Mouse (Mus musculus) heart, embryonic 15.5 days (tissue): ENCODE results near the gene Slc25a39. TPM values are rescaled to one million over a fixed set of nuclear protein-coding genes. Genes with fewer than 3 reads are reported as not detected.

Source experiments
- ATAC-seq: fragments of 200-750 bp; cut with Nextera tagmentation; replicated peaks from 2 replicates; pipeline ENCODE4 v1.8.0; 2017; ENCODE audit warnings: low read depth, moderate TSS enrichment; ENCODE audit not compliant: insufficient number of reproducible peaks, insufficient read depth, low FRiP score
- H3K27ac ChIP-seq: fragments of 300-500 bp; sonication (generic); 2 replicates; pipeline ENCODE4 v1.5.1; 2015; ENCODE audit warnings: mild to moderate bottlenecking, inconsistent platforms
- H3K27me3 ChIP-seq: fragments of 300-500 bp; sonication (generic); 2 replicates; pipeline ENCODE4 v1.6.1; 2015; ENCODE audit warnings: inconsistent platforms
- H3K36me3 ChIP-seq: fragments of 300-500 bp; sonication (generic); 2 replicates; pipeline ENCODE4 v1.6.1; 2015; ENCODE audit warnings: mild to moderate bottlenecking, inconsistent platforms
- H3K4me1 ChIP-seq: fragments of 300-500 bp; sonication (generic); replicated peaks from 2 replicates; pipeline ENCODE4 v1.6.1; 2015; ENCODE audit warnings: inconsistent platforms
- H3K4me2 ChIP-seq: fragments of 300-500 bp; sonication (generic); 2 replicates; pipeline ENCODE4 v1.6.1; 2015; ENCODE audit warnings: inconsistent platforms, mild to moderate bottlenecking, moderate library complexity
- H3K4me3 ChIP-seq: fragments of 300-500 bp; sonication (generic); 2 replicates; pipeline ENCODE4 v1.5.1; 2015; ENCODE audit warnings: mild to moderate bottlenecking, inconsistent platforms
- H3K9ac ChIP-seq: fragments of 300-500 bp; sonication (generic); 2 replicates; pipeline ENCODE4 v1.6.1; 2015; ENCODE audit warnings: mild to moderate bottlenecking, inconsistent platforms
- H3K9me3 ChIP-seq: fragments of 300-500 bp; sonication (generic); replicated peaks from 2 replicates; pipeline ENCODE4 v1.6.1; 2016; ENCODE audit warnings: inconsistent platforms
- WGBS: fragments of 180-500 bp; shearing (Covaris S2); methylation state at CpG from one replicate; pipeline ENCODE4 v1.1.7; 2015; ENCODE audit warnings: mixed read lengths; 5-methylcytosine and 5-hydroxymethylcytosine counted together
- polyA plus RNA-seq: library from polyadenylated mRNA; unstranded; fragments of >200 nt; fragmentation: Nextera tagmentation; extraction: Ambion mirVana; gene quantifications from 2 replicates; pipeline ENCODE4 v1.2.1, GENCODE M21; 2015

Slc25a39 gene
- polyA plus RNA-seq, 1 experiment from 2014 or later, result 293 TPM

DNA sequence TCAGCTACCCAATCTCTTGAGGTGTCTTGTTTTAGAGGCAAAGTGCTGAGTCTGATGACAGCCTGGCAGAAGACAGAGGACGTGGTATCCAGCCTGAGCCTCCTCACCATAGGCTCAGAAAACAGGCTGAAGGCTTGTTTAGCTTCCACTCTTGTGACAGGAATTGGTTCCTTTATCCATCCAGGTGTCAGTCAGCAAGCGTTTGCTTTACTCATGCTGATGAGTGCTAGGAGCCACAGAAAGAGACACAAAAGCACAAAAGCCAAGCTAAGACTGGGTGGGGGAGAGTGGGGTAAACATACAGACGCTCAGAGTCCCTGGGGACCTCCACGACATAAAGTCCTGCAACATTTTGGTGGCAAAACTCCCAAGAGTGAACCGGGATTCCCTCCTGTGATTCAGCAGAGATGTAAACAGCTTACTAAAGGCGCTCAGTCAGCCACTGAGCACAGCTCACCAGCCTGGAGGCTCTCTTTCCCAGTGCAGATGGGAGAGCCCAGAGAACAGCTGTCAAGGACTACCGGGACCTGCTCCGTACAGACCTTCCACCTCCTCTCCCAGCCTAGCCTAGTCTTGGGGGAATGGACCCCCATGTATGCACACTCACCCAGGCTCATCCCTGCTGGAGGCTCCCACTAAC is 31.4 kb downstream of the Slc25a39 start:
- peaks cover 15% of the 10 kb centered on the region; the same call in 1 of the 2 replicates for H3K27me3 ChIP-seq
- peaks cover 17% of the 10 kb centered on the region for H3K4me1 ChIP-seq
- no peaks in the 10 kb centered on the region for H3K36me3 ChIP-seq
- WGBS, result 18% methylated on average over 8 of the region's 8 CpGs
- ATAC-seq, result no peak
- no peak overlapping the region for H3K9ac ChIP-seq
- H3K4me3 ChIP-seq, result peak overlapping the region; percentile 32
- no peak overlapping the region for H3K27ac ChIP-seq
- peak overlapping the region; percentile 63 for H3K4me2 ChIP-seq
- H3K9me3 ChIP-seq, result no peaks in the 10 kb centered on the region

DNA sequence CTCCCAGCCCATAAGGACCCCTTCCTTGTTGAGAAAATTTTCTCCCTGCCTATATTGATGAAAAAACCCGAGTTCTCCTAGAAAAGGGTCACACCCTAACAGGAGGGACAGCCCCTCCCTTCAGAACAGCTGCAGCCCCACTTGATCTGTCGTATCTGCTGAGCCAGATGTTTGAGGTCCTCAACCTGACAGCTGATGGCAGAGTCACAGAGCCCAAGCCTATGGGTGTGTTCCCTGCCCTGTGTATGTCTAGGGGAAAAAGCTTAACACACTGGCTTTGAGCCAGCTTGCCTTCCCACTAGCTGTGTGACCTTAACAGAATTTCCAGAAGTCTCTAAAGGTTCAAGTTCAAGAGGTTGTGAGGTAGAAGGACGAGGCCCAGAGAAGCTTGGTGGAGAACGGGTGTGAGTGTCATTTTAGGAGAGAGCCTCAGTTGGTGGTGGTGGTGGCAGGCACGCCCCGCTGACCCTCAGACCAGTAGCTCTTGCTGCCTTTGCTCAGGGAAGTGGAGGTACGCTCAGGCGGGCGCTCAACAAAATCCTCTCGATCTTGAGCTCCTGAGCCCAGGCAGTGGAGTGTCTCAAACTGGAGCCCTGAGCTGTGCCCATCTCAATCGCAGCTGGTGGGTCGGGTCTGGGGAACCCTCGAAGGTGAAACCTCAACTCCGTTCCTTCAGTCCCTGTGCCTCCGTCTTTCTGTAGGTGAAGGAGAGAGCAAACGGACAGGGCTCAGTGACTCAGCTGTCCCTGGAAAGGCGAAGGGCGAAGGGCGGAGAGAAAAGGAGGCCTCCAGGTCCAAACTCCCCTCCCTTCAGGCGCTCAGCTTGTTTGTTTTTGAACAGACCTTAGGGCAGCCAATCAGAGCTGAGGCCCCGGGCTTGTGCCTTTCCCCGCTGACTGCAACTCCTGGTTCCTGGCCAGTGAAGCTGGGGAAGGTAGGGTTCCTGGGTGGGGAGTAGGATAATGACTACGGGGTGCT is 32.3 kb downstream of the Slc25a39 start:
- Histone ChIP-seq H3K4me1 (peaks cover 17% of the 10 kb centered on the region), H3K4me3 (peak overlapping the region; percentile 32), H3K27ac (0 out of 2 replicates have a peak overlapping the region, but pooled peaks have one; percentile 7), H3K27me3 (peaks cover 15% of the 10 kb centered on the region; the same call in 1 of the 2 replicates), H3K4me2 (peak overlapping the region; percentile 63), H3K9ac (peak overlapping the region; percentile 37), H3K9me3 (no peaks in the 10 kb centered on the region), H3K36me3 (no peaks in the 10 kb centered on the region)
- ATAC-seq, result peak; percentile 62
- WGBS, result 4% methylated on average over 23 of the region's 23 CpGs

DNA sequence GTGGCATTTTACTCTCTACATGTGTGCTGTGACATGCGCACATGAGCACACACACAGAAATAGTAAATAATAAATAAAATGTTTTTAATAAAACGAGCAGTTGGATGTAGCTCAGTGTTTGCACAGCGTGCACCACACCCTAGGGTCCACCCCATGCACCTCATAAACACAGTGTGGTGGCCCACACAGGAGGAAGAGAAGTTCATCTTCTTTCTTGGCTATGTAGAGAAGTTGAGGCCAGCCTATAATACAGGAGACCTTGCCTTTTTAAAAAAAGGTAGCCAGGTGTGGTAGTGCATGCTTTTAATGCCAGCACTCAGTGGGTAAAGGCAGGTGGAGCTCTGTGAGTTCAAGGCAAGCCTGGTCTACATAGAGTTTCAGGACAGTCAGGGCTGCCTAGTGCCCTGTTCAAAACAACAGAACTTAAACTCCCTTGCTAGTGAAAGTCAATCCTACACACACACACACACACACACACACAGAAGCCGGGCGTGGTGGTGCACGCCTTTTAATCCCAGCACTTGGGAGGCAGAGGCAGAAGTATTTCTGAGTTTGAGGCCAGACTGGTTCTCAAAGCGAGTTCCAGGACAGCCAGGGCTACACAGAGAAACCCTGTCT is 33.5 kb downstream of the Slc25a39 start:
- 81% methylated on average over 7 of the region's 7 CpGs for WGBS
- Histone ChIP-seq H3K4me3 (no peak overlapping the region), H3K9me3 (no peaks in the 10 kb centered on the region), H3K9ac (no peak overlapping the region), H3K4me2 (no peak overlapping the region), H3K4me1 (peaks cover 17% of the 10 kb centered on the region), H3K36me3 (no peaks in the 10 kb centered on the region), H3K27ac (no peak overlapping the region), H3K27me3 (peaks cover 15% of the 10 kb centered on the region; the same call in 1 of the 2 replicates)
- no peak for ATAC-seq

DNA sequence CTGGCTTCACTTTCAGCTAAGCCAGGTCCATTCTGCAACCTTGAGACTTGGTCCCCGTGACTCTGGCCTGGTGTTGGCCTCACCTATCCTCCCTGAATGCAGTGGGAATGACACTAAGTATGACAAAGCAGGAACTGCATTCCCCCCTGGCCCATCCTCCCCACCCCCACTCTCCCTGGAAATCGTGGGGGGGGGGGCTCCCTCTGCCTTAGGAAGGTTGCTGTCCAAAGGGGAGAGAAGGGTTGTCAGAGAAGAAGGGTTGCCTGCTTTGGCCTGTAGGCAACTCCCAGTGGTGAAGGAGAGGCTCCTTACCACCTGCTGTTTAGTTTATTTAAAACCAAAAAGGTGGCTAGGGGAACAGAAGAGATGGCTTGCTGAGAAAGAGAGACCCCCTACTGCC is 34.1 kb downstream of the Slc25a39 start:
- WGBS, result 27% methylated on average over 2 of the region's 2 CpGs

DNA sequence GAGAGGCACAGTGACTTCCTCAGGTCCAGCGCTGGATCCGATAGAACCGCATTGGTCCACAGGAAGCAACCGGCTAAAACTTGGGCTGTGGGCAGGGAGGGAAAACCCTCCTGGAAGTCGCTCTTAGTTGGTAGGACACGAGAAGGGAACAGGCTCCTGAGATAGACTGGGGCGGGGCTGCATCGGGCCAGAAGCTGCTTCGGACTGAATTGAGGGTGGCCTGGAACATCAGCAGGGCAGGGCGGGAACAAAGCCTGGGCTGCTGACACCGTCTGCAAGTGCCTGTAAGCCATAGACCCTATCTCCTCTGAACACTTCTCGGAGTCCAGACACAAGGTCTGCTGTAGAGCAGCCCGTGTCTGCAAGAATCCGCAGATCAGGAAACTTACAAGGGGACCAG is 34.8 kb downstream of the Slc25a39 start:
- WGBS, result 32% methylated on average over 14 of the region's 14 CpGs
- H3K4me2 ChIP-seq, result no peak overlapping the region
- no peak for ATAC-seq

More for the DNA sequence above, 34.1 kb downstream of the Slc25a39 start:
- Histone ChIP-seq H3K9ac (no peak overlapping the region), H3K27ac (no peak overlapping the region), H3K9me3 (no peaks in the 10 kb centered on the region), H3K4me3 (no peak overlapping the region), H3K27me3 (peaks cover 15% of the 10 kb centered on the region; the same call in 1 of the 2 replicates), H3K4me1 (peaks cover 17% of the 10 kb centered on the region), H3K36me3 (no peaks in the 10 kb centered on the region), H3K4me2 (no peak overlapping the region)
- no peak for ATAC-seq

DNA sequence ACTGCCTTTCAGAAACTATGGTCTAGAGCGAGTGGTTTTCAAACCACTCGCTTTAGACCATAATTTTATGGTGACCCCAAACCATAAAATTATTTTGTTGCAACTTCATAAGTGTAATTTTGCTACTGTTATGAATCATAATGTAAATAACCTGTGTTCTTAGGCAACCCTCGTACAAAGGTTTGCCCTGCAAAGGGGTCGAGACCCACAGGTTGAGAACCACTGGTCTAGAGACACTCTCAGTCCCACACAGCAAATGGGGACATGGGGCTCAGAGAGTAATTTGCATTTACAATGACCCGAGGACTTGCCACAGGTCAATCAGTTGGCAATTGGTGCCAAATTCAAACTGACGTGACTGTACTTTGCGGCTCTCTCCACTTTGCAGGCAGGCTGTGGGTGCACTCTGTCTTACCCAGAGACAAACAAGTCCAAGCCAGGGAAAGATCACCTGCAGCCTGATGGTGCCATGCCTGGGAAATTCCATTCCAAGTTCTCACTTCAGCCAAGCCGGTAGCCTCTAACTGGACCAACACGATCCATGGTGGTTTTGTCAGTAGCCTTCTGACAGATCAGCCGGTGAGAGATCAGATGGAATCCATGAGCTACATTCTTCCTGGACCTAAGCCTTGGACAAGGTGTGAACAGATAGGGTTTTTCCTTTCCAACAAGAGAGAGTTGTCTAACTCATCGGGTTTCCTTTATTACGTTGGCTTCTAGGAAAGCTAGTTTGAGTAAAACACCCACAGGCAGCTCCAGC is 35.6 kb downstream of the Slc25a39 start:
- H3K4me1 ChIP-seq, result peaks cover 17% of the 10 kb centered on the region
- H3K4me2 ChIP-seq, result no peak overlapping the region
- H3K36me3 ChIP-seq, result no peaks in the 10 kb centered on the region
- 74% methylated on average over 12 of the region's 12 CpGs for WGBS
- H3K9ac ChIP-seq, result no peak overlapping the region
- ATAC-seq, result no peak
- peaks cover 17% of the 10 kb centered on the region; the same call in 1 of the 2 replicates for H3K27me3 ChIP-seq
- no peak overlapping the region for H3K4me3 ChIP-seq
- no peak overlapping the region for H3K27ac ChIP-seq
- H3K9me3 ChIP-seq, result no peaks in the 10 kb centered on the region

More for the DNA sequence above, 34.8 kb downstream of the Slc25a39 start:
- Histone ChIP-seq H3K4me3 (no peak overlapping the region), H3K9ac (no peak overlapping the region), H3K27ac (no peak overlapping the region), H3K4me1 (peaks cover 17% of the 10 kb centered on the region), H3K9me3 (no peaks in the 10 kb centered on the region), H3K36me3 (no peaks in the 10 kb centered on the region), H3K27me3 (peaks cover 20% of the 10 kb centered on the region; the same call in 1 of the 2 replicates)

DNA sequence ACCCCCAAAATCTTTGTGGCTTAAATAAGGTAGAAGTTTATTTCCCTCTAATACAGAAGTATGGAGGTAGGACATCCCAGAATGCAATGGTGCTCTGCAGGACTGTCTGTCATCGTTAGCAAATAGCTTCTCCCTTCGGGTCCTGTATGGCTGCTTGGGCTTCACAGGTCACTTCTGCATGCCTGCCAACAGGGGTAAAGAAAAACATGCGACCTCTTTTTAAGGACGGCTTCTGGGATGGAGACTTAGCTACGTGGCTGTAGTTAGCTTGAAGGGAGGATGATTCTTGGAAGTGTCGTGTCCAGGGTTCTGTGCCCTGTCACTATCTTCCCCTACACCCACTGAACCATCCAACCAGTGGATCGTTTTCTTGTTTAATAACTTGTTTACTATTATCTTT is 37.5 kb downstream of the Slc25a39 start:
- no peak for ATAC-seq
- no peak overlapping the region for H3K4me2 ChIP-seq
- H3K9ac ChIP-seq, result no peak overlapping the region
- H3K4me1 ChIP-seq, result peaks cover 2% of the 10 kb centered on the region
- no peaks in the 10 kb centered on the region for H3K9me3 ChIP-seq
- H3K27me3 ChIP-seq, result peaks cover 17% of the 10 kb centered on the region; the same call in 1 of the 2 replicates
- WGBS, result 44% methylated on average over 7 of the region's 7 CpGs
- H3K36me3 ChIP-seq, result no peaks in the 10 kb centered on the region
- H3K27ac ChIP-seq, result no peak overlapping the region
- no peak overlapping the region for H3K4me3 ChIP-seq

DNA sequence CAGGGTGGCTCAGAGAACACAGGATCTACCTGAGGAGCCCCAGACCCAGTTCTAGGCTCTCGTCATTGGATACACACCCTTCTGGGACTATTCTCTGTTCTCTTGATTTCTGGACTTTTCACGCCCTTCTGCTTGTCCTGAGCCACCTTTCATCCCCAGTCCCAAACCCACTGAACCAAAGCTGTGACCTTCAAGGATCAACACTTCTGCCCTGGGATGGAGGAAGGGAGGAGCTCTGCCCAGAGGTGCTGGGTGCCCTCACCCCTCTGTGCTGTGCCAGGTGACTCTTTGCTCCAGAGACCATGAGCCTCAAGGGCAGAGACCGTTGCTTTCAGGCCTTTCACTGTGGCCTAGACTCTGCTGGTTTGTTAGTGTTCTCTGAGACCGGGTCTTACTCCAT is 38.5 kb downstream of the Slc25a39 start:
- no peaks in the 10 kb centered on the region for H3K36me3 ChIP-seq
- H3K9me3 ChIP-seq, result no peaks in the 10 kb centered on the region
- H3K27me3 ChIP-seq, result peaks cover 17% of the 10 kb centered on the region; the same call in 1 of the 2 replicates
- no peak overlapping the region for H3K4me3 ChIP-seq
- 79% methylated on average over 4 of the region's 4 CpGs for WGBS
- H3K27ac ChIP-seq, result no peak overlapping the region
- no peak overlapping the region for H3K4me2 ChIP-seq
- ATAC-seq, result no peak
- H3K4me1 ChIP-seq, result no peaks in the 10 kb centered on the region
- H3K9ac ChIP-seq, result no peak overlapping the region

DNA sequence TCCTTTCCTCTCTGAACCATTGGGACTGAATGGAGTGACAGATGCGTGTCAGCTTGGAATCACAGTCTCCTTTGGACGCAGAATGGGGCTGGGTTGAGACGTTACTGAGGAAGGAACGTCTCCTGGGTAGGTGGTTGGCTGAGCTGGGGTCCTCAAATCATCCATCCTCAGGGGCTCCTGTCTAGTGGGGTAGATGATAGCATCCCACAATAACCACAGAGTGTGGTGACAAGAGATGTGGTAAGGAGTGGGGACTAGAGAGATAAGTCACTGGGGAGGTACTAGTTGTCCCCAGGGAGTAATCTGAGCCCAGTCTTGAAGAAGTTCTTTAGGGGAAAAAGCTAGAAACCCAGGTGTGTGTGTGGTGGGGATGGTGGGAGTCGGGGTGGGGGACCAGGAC is 39.4 kb downstream of the Slc25a39 start:
- Histone ChIP-seq H3K36me3 (no peaks in the 10 kb centered on the region), H3K4me3 (no peak overlapping the region), H3K9ac (no peak overlapping the region), H3K9me3 (no peaks in the 10 kb centered on the region), H3K27me3 (peaks cover 12% of the 10 kb centered on the region; the same call in 1 of the 2 replicates), H3K4me2 (no peak overlapping the region), H3K27ac (no peak overlapping the region), H3K4me1 (0 out of 2 replicates have a peak, but pooled peaks cover 4% of the 10 kb centered on the region)
- ATAC-seq, result no peak
- WGBS, result 72% methylated on average over 5 of the region's 5 CpGs

DNA sequence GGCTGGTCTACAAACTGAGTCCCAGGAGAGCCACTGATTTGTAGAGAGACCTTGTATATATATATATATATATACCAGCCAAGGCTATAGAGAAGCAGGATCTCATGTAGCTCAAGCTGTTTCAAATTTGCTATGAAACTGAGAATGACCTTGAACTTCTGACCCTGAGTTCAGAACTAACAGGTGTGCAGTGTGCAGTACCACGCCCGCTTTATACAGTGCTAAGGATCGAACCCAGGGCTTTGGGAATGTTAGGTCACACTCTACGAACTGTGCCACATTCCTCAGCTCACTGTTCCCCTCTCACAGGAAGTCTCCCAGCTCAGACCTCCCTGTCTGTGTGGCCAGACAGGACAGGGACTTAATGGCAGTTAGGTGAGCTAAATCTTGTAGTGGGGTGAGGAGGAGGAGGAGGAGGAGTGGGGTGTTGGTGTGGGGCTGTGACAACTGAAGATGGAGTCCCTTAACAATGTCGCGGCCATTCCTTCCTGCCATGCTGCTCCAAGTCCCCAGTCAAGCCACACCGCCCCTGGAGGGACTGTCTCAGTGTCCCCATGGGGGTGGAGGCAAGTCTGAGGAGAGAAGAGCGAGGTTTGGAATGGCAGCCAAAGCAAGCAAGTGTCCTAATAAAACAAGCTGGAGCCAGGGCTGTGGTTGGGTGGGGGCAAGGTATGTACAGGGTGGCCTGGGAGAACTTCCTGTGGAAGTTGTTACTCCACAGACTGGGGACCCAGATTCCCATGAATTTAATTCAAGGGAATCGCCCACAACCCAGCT is 40.1 kb downstream of the Slc25a39 start:
- Histone ChIP-seq H3K4me2 (no peak overlapping the region), H3K9ac (no peak overlapping the region), H3K36me3 (no peaks in the 10 kb centered on the region), H3K4me1 (0 out of 2 replicates have a peak, but pooled peaks cover 4% of the 10 kb centered on the region), H3K27ac (no peak overlapping the region), H3K9me3 (no peaks in the 10 kb centered on the region), H3K4me3 (no peak overlapping the region), H3K27me3 (peaks cover 8% of the 10 kb centered on the region; the same call in 1 of the 2 replicates)
- ATAC-seq, result no peak
- 67% methylated on average over 9 of the region's 9 CpGs for WGBS
